Mouse (Mus musculus) kidney, adult 8-10 months (tissue): ENCODE results near the gene Noc2l.

Experiments
- DNase-seq, 2 experiments: peaks; one replicate each; pipeline ENCODE4 v3.0.0; 2022

The Noc2l gene

GRCm38 (mm10) chr4:156235808-156236533 lies at the start of gene Noc2l:
Gene Noc2l, plus strand, starts transcription at chr4:156236010.
- peak; percentile 86 to 87 for DNase-seq

DNA sequence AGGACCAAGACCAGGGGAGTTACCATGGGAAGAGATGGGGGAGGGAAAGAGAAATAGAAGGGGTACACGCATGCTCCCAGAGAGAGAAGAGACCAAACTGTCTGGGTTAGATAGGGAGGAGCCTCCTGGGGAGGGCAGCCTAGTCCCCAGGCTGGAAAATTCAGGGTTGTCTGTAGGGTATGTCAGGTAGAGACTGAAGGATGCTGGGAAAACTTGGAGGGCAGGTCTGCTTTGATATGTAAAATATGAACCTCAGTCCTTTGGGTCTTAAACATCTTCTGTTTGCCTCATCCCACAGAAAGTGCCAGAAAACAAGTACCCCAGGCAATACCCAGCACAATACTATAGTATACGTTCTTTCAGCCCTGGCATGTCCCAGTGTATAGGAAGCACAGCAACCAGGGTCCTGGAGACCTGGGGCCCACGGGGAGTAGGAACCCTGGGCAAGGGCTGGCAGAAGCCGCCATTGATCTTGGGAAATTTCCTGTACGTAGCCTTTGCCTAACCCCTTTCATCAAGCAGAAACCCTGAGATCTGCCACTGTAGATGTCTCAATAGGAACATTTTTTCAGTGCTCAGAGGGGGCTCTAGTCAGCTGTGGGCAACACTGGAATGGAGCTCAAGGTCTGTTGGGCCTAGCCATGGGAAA lies 47.5 kb upstream of the Noc2l start:
- no peak for DNase-seq

- DNase-seq, result peak; percentile 52 to 72
Observed at GRCm38 (mm10) chr4:156188811-156189323, 46.9 kb upstream of the Noc2l start.

DNA sequence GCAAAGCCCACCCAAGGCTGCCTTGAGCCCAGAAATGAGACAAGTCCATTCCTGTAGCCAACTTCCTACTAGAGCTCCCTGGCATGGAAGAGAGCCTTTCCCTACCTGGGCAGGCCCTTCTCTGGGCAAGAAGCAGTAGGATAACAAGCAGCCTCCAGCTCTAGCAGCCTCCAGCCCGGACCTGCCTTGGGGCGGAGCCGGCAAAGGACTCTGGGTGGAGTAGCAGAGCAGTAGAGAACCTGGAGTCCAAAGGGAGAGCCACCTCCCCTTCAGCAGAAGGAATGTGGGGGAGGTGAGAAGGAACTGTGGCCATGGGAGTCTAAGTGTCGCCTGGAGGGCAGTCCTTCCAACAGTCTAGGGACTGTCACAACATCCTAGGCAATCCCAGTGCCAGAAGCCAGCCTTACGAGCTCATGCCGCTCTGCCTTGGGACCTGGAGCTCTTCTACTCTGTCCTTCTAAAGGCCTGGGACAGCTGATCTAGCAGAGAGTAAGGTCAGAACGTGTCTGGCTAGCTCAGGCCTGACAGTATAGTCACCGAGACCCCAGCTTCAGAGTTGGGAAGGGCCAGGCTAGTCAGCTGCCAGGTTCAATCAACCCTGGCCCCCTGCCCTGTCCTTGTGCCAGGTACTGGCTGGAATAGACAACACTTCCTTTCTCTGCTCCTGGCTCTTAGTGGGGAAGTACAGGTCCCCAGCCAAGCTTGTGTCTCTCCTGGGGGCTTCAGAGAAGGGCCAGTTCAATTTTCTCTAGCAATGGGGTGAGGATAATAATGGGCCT lies 43.2 kb upstream of the Noc2l start:
- peak; percentile 82 to 87 for DNase-seq

- DNase-seq, result peak; percentile 45 to 67
Observed at GRCm38 (mm10) chr4:156193200-156193590, 42.6 kb upstream of the Noc2l start.

DNA sequence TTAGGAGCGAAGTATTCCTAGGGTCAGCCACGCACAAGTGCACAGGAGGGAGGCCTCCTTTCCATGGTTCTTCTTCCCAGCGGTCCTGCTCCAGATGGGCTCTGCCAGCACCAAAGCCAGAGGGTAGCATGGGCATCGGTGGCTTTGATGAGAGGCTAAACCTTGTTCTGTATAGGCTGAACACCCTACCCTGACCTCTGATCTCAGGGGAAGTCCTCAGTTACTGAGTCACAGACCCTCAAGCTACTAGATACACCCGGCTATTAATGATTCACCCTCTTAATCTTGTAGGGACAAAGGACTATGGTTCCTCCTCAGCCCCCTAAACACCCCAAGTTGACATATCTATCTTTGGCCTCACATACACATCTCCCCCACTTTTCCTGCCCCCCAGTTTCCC lies 41.9 kb upstream of the Noc2l start:
- no peak for DNase-seq

DNA sequence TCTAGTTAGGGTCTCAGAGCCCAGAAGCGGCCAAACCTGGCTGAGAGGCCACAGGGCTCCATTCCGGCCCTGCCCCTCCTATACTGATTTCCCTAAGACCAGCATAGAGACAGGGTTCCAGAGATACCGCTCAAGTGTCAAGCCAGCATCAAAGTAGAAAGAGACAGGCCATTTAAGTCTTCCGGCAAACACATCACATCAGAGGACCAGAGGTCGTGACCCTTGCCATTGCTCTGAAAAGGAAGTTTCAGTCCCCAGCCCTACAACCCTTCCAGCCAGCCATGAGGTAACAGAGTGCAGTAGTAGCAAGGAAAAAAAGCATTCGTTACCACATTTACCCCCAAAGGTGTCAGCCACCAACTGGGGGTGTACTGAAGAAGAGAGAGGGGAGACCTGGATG lies 41.5 kb upstream of the Noc2l start:
- no peak for DNase-seq

GRCm38 (mm10) chr4:156195927-156196870 lies 39.6 kb upstream of the Noc2l start:
- peak; percentile 48 to 68 for DNase-seq

DNA sequence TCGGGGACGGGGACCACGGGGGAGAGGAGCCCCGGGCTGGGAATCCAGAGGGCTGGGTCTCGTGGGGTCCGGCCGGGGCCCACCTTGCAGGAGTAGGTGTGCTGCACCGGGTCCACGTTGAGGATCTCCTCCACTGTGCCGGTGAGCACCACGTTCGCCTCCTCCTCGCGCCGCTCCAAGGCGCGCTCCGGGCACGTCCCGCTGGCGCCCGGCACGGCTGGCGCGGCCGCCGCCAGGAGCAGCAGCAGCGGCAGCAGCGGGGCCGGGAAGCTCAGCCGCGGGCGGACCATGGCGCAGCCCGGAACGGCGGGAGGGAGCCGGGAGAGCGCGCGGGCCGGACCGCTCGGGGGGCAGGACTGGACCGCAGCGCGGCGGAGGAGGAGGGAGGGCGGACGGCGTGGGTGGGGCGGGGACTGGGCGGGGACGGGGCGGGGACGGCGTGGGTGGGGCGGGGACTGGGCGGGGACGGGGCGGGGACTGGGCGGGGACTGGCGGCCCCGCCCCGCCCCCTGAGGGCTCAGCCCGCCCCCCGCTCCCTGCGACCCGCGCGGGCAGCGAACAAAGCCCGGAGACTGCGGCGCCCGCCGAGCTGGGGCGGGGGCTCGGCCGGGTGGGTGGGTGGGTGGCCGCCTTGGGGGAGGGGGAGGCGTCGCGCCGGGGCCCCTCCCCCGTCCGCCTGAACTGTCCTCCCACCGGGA lies 38.5 kb upstream of the Noc2l start, which contains the start of gene Agrn:
Gene Agrn, minus strand, starts transcription at position 358 of the 698 bp plus-strand sequence.
- DNase-seq, result peak; percentile 50 to 56

- peak; percentile 88 to 89 for DNase-seq
Observed at GRCm38 (mm10) chr4:156197829-156198205, 38.0 kb upstream of the Noc2l start.

- DNase-seq, result no peak
Observed at GRCm38 (mm10) chr4:156200623-156201475, 35.0 kb upstream of the Noc2l start, which contains the start of gene Isg15. Gene Isg15, minus strand, starts transcription at chr4:156200818.

GRCm38 (mm10) chr4:156202462-156202893 lies 33.3 kb upstream of the Noc2l start:
- no peak for DNase-seq

- DNase-seq, result peak; percentile 58 to 59
Observed at GRCm38 (mm10) chr4:156203001-156203412, 32.8 kb upstream of the Noc2l start, which contains the start of gene AW011738. Gene AW011738, plus strand, starts transcription at chr4:156203304.

- DNase-seq, result no peak
Observed at GRCm38 (mm10) chr4:156203413-156204131, 32.2 kb upstream of the Noc2l start.

GRCm38 (mm10) chr4:156208872-156209271 lies 26.9 kb upstream of the Noc2l start:
- no peak for DNase-seq

DNA sequence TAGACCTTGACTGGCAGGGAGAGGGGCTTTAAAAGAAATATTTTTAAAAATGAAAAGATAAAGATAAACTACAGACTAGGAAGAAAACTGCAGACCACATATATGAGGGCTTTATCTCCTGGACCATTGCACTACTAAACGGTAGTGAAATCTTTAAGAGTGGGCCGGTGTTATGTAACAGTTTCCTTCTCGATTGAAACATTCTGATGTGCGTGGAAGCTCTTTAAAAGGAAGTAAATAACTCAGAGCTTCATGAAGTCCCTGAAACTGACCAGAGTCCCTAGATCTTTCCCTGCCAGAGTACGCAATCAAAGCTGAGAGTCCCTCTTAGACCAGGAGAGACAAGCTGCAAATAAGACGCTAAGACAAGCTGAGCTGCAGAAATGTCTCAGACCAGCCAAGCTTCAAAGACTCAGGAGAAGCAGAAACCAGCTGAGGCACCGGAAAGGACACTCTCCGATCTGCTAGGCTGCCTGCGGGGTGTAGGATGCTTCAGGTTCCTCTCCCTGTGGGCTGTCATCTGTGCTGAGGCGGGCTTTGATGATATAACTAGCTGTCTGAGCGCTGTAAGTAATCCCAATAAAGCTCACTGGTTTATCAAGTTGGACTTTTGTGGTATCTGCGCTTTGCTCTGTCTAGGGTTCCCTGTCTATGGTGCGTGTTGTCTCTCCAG lies 25.7 kb upstream of the Noc2l start:
- no peak for DNase-seq

DNA sequence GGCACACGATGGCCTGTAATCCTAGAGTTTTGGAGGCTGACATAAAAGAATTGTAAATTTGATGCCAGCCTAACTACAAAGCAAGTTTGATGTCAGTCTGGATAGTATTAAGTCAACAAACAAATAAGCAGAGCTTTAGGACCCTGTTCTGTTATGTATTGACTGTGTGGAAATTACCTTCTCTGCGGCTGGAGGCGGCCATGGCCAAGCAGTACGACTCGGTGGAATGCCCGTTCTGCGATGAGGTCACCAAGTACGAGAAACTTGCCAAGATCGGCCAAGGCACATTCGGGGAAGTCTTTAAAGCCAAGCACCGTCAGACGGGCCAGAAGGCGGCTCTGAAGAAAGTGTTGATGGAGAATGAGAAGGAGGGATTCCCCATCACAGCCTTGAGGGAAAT lies 22.7 kb upstream of the Noc2l start:
- no peak for DNase-seq

DNA sequence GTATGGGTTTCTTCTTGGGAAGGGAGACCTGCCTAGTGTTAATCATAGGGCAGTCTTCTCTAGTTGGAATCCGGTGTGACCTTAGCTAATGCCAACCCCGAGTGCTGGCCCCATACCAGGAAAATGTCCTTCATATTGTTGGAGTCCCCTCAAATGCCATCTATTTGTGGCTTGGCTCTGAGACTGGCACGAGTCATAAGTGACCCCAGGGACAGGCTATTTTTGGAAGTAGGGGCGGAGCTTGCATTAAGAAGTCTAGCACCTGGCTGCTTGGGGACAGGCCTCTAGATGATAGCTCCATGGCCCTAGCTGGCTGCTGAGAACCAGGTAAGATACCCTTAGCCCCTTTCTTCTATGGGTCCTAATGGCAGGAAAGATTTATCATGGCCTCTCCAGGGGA lies 20.2 kb upstream of the Noc2l start, which contains the start of gene Perm1:
Gene Perm1, plus strand, starts transcription at position 220 of the 400 bp plus-strand sequence.
- peak; percentile 61 to 78 for DNase-seq

- DNase-seq, result no peak
Observed at GRCm38 (mm10) chr4:156216196-156216595, 19.6 kb upstream of the Noc2l start.
